Mouse (Mus musculus) cerebellum, adult 9-11 months (tissue): ENCODE results near the gene Klf7.

Experiments used
- DNase-seq: peaks from one replicate; pipeline ENCODE4 v3.0.0; 2022

Gene Klf7

DNA sequence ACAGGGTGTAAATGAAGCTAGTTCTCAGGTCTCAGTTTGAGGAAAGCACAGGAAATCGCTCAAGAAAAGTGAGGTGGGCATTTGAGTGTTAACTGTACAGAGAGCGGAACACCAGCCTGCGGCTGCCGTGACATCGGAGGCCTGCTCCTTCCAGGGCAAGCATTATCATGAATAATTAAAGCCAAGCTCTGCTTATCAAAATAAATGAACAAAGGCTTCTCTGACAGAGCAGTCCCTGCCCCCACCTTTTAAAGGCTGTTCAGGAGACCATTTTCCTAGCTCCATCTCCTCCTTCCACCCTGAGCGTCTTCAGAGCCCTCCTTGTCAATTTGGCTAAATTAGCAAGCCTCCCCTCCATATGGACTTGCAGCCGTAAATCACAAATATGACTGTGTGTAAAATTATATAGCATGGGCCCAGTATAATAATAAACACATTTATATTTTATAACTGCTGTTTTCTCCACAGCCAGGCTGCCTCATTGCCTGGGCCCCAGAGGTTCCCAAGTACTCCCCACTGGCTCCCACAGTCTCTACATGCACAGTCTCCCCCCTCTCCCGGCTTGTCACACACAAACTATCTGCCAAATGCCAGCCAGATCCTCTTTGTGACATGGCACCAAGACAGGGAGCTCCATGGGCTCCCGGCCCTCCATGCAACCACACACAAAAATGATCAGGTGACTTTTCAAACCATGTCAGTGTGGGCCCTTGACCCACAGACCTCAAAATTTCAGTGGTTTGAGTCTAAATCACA is 61.2 kb downstream of the Klf7 start:
- DNase-seq: no peak

DNA sequence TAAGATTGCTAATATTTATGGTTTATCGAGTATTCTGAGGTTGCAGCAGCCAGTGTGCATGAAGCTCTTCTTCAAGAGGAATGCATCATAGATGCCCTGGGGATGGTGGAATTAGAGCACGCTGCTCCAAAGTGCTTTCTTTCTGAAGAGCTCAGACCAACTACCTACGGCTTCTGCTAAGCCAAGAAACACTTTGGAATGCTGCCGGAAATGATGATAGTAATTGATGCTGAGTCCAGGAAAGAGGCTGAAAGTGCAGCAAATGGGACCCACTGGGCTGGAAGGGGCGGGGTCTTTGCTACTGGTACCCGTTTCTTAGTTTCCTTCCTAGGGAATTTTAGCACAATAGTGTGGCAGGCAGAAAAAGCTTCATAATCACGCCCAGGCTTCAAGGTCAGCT is 62.0 kb downstream of the Klf7 start:
- no peak for DNase-seq

DNA sequence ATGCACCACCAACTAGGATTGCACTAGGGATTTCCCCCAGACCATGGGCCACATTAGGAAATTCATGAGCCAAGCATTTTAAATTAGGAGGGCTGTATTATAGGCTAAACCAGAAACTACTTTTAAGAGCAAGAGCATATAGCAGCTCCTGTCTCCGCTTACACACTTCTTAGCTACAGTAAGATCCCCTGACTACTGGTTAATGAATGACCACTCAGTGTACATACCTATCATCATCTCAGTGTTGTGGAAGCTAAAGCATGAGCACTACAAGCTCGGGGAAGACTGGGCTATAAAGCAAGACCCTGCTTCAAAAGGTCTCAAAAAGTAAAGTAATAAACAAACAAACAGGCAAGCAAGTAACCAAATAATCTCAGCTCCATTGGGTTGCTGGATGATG is 65.5 kb downstream of the Klf7 start:
- no peak for DNase-seq

DNA sequence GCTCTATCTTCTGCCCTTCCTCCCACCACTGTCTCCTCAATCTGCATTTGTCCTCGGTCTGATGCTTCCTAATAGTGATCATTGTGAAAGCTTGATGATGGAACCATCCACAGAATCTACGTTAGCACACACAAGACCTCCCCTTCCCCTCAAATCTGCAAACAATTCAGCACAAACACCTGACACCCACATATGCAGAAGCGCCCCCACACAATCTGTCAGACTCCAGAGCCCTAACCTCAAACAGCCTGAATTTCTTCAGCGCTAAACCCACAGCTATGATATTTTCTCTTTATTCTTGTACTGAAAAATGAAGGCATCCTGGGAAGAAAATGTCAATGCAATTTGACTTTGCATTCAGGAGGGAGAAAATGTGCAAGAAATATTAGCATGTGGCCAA is 66.1 kb downstream of the Klf7 start:
- no peak for DNase-seq

DNA sequence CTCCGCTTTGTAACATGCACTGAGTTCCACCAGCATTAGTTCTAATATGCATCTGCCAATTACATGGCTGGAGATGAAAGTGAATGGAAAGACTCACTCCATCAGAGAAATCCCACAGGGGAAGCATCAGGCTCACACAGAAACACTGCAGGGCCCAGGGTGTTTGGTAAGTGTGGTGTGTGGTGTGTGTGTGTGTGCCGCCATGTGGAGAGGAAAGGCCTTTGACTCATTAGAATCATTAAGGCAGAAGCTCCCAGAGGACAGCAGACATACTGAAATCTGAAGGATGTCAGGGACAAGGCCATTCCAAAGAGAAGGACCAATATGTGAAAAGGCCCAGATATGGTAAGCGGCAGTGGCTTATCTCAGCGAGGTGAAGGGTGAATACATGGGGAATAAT is 66.9 kb downstream of the Klf7 start:
- DNase-seq: no peak

DNA sequence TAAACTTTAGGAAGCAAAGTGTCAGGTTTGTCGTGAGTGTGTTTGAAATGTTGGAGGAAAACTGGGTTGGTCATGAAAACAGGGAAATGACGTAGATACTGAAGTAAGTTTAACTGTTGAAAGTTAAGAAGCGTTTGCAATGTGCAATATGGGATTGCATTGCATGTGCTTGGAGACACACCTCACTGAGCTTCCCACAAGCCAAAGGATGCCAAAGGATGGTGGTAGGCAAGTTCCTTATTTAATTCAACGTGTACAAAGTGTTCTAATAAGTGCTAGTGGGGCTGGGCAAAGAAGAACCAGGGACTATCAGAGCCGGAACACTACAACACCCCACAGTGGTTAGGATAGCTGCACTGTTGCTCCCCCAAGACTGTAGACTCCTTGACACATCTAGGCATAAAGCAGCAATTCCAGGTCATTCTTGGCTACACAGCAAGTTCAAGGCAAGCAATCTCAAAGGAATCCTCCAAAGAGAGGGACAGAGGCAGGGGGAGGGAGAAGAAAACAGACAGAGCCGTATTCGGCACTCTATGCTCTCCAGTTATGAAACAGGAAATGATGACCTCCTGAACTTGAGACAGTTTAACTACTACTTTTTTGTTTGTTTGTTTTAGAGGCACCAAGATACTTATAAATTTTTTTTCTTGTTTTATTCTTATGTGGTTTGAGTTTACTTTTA is 69.9 kb downstream of the Klf7 start:
- no peak for DNase-seq

DNA sequence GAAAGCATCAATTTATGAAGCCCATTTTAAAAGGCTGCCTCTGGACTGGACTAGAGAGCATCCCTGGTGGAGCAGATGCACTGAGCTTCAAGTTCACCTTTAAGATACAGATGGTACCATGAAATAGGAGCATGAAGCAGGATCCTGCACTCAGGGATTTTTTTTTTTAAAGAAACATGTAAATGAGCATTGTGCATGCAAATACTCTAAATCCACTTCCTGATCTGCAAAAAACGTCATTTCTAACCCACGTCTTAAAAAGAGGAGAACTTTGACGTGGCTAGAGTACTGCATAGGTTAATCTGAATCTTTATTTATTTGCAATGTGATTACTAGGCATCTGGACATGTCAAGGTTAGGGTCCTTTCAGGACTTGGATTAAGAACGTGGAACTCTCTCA is 73.5 kb downstream of the Klf7 start:
- no peak for DNase-seq

DNA sequence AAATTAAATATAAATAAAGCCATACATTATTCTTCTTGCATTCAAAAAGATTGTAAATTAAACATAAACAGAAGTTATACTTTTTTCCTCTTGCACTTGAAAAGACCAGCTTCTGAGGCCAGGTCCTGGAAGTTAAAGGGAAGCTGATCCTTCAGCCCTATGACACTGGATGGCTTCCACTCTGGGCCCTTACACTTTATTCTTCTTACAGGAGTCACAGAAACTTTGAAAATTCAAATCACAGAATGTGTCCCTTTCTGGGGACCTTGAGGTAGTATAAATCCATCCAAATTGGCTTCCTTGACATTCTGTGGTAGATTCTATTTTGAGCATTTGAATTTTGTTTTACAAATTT is 75.3 kb downstream of the Klf7 start:
- no peak for DNase-seq

DNA sequence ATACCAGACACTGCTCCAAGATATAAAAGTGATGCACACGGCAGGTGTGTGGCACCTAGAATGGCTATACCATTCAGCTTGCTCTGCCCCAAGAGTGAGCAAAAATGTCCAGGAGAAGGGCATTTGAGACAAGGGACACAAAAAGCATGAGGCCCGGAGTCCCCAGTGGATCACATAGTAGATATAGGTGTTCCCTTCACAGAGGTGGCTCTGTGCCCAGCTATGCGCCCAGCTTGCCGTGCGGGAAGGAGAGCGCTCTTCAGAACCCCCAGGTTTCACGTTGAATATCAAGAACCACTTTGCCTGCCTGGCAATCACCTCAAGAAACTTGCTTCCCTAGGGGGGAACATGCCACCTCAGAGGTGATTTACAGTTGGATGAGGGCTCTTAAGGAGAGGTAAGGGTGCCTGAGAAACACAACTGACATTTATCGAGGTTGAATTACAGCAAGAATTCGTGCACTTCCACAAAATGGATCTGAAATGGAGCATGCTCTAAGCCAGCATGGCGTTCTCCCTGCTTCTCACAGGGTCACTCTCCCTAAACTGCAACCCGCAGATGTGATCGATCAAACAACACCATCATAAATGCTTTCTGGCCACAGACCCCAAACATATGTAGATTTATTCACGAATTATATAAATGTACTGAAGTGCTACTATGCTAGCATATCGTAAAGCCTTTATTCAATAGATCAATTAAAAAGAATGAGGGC is 75.8 kb downstream of the Klf7 start:
- DNase-seq: no peak

DNA sequence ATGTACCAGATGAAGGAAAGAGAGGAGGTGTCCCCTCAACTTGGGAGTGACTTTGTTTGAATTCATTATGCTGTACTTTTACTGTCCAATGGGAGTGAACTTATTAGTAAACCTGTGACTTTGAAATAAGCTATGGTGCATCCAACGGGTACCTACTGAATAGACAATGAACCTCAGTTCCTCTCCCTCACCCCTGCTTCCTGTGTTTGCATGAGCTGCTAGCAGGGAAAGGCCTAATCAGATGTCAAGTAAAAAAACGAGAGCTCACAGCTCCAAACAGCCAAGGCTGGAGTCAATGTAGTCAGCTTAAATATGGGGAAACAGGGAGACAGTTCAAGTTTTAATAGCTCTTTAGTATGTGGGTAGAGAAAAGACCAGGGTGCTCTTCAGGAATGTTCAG is 77.5 kb downstream of the Klf7 start:
- no peak for DNase-seq

DNA sequence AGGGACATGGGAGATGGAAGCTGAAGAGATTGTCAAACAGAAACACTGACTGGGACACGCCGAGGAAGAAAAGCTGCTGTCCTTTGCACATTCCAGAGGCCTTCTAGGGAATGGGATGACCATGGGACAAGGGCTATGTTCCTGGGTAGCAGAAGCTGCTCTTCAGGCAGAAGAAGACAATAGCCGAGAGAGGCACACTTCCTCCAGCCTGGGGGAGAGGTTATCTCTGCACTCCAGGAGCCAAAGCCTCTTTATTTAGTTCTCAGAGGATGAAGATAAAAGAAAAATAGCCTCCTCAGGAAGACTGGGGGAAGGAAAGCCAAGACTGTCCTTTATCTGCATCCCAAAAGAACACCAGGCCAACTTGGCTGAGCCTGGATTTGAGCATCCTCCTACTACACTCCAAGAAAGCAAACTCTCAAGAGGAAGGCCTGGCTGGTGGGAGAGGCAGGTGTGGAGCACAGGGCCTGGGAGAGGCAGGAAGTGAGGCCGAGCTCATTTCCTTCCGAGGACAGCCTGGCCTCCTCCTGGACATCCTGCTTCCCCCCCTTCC is 81.2 kb downstream of the Klf7 start:
- no peak for DNase-seq

DNA sequence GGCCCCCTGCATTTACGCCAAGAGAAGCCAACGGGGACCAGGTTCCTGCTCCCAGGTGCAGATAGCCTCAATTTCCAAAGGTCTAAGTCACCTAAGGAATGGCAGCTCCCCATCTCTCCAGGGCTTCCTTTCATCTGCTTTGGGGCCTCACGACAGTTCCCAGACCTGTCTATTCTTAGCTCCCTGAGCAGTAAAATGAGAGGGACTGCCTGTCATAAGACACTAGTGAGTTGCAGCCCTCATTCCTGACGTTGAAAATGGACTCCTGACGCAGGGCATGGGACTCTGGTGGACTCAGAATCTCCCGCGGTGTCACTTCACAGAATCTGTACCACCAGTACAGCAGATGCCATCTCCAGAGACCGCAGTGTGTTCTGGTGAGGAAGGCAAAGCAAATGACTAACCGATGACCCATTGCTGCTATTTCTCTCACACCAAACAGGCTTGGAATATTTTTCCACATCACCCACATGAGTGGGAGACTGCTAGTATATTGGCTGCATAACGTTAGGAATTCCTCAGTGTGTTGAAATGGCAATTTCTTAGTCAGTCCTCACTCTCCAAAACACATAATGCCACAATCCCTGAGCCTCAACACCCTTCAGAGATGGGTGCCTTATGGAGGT is 81.9 kb downstream of the Klf7 start:
- no peak for DNase-seq

DNA sequence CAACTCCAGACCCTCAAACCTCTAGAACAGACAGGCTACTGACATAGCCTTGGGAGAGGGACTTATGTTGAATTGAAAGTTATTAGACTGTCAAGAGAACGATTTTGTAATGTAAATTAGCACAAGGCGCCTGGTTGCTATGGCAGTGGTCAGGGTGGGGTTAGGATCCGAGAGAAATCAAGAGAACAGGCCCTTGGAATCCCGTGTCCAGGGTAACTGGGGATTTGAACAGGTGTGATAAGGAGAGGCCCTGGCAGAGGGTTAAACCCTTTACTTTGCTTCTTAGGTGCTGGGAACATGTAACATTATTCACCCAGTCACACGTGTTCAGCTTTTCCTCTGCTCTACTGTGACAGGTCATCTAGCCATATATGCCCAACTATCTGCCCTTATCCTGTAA is 83.7 kb downstream of the Klf7 start:
- no peak for DNase-seq

DNA sequence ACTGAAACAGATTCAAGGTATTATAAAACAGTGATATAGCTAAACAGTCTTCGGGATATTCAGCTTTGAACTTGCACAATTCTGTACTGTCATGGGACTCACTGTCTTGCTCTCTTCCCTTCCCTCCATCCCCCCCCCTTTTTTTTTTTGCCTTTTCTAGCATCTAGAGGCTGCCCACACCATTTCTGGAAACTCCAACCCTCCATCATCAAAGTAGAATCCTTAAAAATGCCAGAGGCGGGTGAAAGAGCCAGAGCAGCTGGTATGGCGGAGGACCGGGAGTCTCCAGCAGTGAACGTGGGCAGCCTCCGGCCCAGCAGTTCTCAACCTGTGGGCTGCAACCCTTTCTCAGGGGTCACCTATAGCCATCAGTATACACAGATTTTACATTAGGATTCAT is 84.3 kb downstream of the Klf7 start:
- DNase-seq: no peak

DNA sequence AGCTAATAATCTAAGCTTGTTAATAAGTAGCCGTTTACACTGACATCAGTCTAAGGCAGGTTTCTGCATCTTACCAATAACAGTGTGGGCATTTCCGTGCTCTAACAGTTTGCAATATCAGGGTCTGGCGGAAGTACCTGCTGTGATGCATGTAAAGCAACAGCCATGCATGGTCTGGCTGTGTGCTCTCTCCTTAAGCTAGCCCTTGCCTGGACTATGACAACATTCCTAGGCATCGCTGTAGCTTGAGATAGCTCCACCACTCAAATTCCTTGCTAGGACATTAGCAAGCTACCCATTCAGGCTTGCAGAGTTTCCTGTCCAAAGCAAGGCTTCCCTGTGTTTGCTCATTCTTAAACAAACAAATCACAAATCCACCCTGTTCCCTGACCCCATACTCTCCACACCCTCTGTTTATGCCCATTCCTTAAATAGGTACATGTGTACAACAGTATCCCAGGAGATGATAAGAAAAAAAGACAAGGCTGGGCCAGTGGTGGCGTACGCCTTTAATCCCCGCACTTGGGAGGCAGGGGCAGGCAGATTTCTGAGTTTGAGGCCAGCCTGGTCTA is 85.1 kb downstream of the Klf7 start:
- DNase-seq: no peak

DNA sequence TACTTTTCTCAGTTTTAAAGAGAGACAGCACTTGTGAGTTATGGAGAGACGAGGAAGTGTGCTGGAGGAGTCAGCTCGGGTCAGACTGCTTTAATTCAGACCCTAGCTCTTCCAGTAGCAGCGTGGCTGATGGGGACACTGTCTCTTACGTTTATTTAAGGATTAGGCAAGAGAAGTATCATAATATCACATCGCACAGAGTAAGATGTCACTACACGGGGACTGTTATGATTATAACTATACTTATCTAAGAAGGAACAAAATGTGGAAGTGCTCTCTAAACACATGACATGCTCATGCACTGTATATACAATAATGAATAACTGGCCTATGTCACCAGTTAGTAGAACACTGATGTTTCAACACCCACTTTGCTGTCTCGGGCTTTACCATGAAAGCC is 86.3 kb downstream of the Klf7 start:
- DNase-seq: no peak

DNA sequence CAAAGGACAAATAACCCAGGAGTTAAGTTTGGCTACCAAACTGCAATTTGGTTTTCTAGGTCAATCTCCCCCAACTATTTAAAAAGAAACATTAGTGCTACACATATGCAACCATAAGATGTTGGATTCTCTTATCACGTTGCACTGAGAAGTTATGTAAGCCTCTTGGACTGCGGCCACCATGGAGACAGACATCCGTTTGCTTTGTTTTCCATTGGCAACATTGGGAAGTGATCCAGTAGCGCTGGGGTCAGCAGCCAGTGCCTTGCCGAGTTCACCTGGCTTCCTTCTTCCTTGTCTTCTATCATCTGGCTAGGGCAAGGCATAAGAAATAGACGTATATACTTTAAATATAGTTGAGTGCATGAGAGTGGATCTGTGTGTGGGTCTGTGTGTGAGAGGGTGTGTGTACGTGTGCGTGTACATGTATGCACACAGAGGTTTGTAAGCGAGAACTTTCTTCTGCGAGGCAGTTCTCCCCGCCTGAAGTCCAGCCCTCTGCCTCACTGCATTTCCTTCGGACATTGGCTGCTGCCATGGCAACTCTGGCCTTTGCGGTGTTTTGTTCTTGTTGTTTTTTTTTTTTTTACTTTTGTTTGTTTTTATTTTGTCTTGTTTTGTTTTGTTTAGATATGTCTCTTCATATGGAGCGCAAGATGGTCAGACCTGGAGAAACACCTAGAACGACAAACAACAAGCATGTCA is 86.8 kb downstream of the Klf7 start:
- DNase-seq: peak; percentile 52

DNA sequence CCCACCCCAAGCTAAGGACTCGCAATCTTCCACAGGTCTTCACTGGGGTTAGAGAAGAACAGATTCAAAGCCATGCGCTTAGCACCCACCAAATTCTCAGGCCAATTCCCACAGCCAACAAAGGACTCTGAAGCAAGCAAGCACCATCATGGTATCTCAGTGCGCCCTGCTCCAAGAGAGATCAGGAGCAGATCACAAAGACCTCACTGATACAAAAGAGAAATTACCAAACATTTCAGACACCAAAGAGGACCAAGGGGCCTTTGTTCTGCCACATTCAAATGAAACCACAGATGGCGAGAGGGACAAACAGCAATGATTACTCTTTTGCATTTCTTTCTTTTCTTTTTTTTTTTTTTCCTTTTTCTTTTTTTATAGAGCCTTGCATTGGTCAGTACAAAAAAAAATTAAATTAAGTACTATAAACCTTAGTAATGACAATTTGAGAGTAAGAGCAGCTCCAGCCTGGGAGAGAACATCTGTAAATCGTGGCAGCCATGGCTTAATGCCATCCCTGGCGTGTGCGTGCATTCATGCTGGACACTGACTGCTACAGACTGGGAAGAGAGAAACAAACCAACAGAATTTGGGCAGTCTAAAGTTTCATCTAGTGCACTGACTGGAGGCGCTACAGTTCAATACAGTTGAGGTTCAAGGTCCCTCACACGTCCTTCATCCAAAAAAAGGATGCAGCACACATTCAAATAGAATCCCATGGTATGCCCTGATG is 89.4 kb downstream of the Klf7 start:
- DNase-seq: no peak

DNA sequence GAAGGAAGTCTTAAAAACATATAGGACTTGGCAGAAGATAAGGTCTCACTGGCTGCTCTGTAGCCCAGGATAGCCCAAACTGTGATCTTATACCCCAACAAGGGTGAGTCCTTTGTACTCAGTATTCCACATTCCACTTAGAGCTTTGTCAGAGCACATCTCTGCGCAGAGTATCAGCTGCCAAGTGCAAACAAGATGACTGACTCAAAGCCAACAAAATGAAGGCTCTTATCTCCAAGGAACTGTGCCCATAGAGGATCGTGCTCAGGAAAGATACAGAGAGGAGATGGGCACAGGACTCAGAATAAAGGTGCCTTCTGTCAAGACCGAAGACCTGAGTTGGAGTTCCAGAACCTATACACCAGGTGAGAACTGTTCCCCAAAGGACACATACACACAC is 100.1 kb downstream of the Klf7 start:
- no peak for DNase-seq

DNA sequence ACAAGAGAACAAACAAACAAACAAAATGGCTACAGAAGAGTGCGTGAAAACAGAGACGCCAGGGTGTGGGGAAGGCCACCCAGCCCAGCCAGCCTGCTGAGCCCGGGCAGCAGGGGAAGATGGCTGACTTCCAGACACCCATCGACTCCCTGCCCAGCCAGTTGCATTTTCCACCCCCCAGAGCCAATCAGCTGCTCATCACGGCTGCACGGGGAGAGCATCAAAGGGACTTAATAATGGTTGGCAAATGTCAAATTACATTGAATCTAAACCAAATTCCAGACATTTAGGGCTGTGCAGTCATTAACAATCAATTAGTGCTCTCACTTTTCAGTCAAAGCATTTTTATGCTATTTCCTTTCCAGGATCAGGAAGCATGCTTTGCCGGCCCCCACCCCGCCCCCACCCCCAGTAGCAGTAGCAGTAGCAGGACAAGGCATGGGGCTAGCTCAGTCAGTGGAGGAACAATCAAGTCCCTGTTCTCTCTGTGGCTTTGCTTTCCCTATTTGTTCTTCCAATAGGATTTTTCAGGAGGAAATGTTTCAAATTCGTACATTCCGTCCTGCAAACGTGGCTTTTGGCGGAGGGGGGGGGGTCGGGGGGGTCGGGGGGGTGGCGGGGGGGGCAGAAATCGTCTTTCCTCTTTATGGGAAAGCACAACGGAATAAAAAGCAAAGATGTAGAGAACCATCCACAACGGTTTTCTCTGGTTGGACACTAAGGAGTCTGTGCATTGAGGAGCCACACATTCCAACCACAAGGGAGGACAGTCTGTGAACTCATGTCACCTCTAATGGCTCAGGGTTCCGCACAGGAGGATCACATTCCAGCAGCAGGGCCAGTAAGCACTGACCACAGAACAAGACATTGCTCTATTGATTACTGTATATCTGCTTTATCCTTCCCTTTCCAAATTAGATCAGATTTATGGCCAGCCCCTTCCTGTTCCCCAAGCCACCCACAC is 101.1 kb downstream of the Klf7 start:
- DNase-seq: peak; percentile 39
